Mouse (Mus musculus) bone marrow, adult 2 months (tissue): Measurements from ENCODE around the gene Dusp1. TPM values are rescaled to one million over a fixed set of nuclear protein-coding genes. Genes with fewer than 3 reads are reported as not detected.

Experiments used
- H3K27ac ChIP-seq: fragments of 200-500 bp; 2 replicates; pipeline ENCODE4 v1.5.1; 2012; ENCODE audit warnings: low read depth, mild to moderate bottlenecking, control low read depth, inconsistent platforms, low read length; ENCODE audit not compliant: control insufficient read depth, poor library complexity, insufficient read depth
- H3K4me1 ChIP-seq: fragments of 200-500 bp; 2 replicates; pipeline ENCODE4 v1.6.1; 2011; ENCODE audit warnings: low read length; ENCODE audit not compliant: control insufficient read depth, insufficient read depth
- H3K4me3 ChIP-seq: fragments of 200-500 bp; replicated peaks from 2 replicates; pipeline ENCODE3; 2011; ENCODE audit warnings: mild to moderate bottlenecking, low read depth, low read length, control low read depth; ENCODE audit not compliant: control insufficient read depth
- CTCF ChIP-seq: fragments of 200-500 bp; IDR thresholded peaks from 2 replicates; pipeline ENCODE4 v1.5.1; 2011; ENCODE audit warnings: low read length, control low read depth; ENCODE audit not compliant: control insufficient read depth, insufficient read depth
- POLR2A ChIP-seq: fragments of 200-500 bp; IDR thresholded peaks from 2 replicates; pipeline ENCODE4 v1.6.1; 2011; ENCODE audit warnings: low read depth, mild to moderate bottlenecking, control low read depth, low read length, borderline replicate concordance; ENCODE audit not compliant: control insufficient read depth
- WGBS: fragments of 180-500 bp; shearing (Covaris S2); methylation state at CpG from one replicate; pipeline ENCODE4 v1.1.7; 2018; 5-methylcytosine and 5-hydroxymethylcytosine counted together
- polyA plus RNA-seq: library from polyadenylated mRNA; stranded (reverse); fragments of >200 nt; gene quantifications from 2 replicates; pipeline ENCODE4 v1.2.4, GENCODE M21; 2011; ENCODE audit warnings: low replicate concordance; ENCODE audit not compliant: missing spikeins, insufficient read depth, insufficient read length

Gene Dusp1
- polyA plus RNA-seq, 1 experiment: 37.7 TPM

DNA sequence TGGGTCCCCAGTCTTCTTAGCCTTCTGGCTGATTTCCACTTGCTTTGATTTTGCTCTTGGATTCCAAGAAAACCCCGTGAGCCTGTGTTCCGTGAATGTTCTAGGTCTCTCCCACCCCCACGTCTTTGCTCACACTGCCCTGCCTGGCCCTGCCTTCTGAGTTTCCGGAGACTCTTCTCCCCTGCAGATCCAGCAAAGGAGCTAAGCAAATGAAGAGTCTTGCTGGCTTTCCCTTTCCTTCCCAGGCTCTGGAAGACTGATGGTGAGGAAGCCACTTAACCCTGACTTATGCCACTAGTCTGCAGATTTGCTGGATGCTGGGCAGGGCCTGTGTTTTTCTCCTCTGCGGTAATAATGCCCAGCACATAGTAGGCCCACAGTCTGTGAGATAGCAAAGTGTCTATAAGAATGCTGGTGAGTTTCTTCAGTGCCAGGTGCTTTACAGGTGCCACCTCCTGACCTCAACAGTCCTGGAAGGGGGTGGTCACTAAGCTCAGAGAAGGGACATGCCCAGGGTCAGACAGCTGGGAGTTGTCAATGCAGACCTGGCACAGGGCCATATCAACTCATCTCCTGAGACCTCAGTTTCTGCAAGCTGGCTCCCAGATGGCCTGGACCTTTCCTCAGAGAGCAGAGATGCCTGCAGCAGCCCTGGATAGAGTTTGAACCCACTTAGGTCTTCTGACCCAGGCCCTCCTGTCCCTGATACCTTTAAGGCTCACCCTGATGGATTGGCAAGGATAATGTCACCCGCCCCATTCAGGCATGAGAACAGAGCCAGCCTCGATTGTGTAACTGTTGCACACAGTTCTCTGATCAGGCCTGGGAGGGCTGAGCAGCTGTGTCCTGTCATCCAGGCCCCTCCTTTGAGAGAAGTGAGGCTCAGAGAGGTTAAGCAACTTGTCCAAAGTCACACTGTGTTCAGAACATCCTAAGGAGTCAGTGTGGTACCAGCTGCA lies 49.8 kb downstream of the Dusp1 start:
- TF ChIP-seq CTCF: no peak
- TF ChIP-seq POLR2A: no peak
- WGBS: 66% methylated on average over 7 of the region's 7 CpGs
- H3K4me1 ChIP-seq: peaks cover 29% of the 10 kb centered on the region
- H3K4me3 ChIP-seq: no peak overlapping the region
- peak overlapping the region; percentile 77 for H3K27ac ChIP-seq

DNA sequence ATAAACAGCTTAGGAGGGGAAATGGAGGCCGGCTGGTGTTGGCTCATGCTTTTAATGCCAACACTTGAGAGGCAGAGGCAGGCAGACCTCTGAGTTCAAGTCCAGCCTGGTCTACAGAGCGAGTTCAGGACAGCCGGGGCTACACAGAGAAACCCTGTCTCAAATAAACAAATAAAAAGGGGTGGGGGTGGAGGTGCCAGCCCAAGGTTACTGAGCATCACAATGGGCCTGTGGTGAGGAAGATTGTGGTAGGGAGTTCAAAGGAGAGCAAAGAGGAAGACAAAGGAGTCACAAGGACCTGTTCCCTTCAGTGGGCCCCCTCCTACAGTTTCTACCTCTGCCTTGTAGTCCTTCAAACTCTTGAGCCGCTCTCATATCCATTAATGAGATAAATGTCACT lies 50.7 kb downstream of the Dusp1 start:
- Histone ChIP-seq H3K27ac (no peak overlapping the region; the same call in 1 of the 2 replicates), H3K4me1 (peaks cover 31% of the 10 kb centered on the region), H3K4me3 (no peak overlapping the region)
- TF ChIP-seq CTCF: no peak
- no peak for TF ChIP-seq POLR2A
- WGBS: 85% methylated on average over 4 of the region's 4 CpGs

DNA sequence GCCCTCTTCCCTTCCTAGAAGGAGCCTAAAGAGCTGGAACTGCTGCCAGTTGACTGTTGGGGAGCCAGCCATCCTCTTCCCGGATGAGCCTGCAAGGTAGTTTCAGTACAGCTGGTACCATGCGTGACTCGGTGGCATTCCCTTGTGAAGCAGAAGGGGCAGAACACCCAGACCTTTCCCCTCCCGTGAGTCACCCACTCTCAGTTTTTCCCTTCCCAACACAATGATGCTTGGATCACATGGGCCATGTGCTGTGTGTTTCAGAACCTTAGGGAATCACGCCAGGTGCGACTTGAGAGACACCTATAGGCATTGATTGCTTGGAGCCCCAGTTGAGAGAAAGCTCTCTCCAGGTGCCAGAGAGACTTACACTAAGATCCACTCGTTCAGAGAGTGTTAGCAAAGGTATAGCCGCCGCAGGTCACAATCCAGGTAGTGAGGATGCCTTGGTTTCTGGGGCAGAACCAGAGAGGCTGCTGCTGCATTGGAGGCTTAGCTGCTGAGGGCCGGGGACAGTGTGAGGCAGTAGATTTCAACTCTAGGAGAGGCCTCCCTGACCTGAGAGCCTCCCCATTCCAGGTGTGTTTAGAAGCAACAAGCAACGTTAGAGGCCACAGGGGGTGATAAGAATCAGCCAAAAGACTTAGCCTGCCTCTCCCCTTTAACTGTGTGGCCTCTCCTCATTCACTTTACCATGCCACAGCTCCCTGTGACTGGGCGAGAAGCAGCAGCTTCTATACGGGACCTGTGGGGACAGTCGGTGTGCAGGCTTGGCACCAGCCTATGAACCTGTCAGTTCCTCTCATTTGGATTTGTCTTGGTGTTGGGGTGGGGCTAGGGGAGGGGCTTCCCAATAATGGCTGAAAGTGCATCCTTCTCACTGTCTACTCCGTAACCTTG lies 51.5 kb downstream of the Dusp1 start:
- Histone ChIP-seq H3K4me1 (peaks cover 29% of the 10 kb centered on the region), H3K27ac (peak overlapping the region; percentile 67), H3K4me3 (no peak overlapping the region)
- 84% methylated on average over 15 of the region's 15 CpGs for WGBS
- TF ChIP-seq POLR2A (no peak), CTCF (no peak)

DNA sequence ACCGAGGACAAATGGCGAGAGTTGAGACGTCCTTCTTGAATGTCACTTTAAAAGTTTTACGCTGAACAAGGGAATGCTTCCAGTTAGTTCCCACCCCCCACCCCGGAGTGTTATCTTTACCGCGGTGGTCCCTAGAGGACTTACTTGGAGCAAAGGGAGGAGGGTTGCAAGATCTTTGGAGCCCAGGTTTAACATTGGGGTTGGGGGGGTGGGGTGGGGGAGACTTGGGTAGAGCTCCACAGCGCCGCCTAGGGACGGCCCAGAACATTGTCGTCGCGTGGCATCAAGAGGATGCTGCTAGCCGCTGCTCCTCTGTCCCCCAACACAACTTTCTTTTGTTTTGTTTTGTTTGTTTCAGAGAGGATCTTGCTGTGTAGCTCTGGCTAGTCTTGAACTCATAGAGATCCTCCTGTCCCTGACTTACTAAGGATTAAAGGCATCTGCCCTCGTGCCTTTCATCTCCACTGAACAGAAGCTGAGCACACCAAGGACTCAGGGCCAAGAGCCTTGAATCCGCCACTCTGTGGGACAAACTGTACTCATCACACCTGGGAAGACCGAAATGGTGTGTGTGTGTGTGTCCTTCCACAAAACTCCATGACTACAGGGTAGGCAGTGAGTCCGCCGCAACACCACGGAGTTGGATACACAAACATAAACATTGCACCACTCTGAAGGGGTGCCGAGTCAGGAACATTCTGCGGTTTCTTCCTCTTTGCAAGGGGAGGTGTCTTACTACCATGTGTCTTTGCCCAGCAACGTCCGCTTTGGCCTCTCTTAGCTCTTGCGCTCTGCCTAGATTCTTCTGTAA lies 52.8 kb downstream of the Dusp1 start:
- WGBS: 16% methylated on average over 25 of the region's 25 CpGs
- Histone ChIP-seq H3K4me1 (peaks cover 22% of the 10 kb centered on the region), H3K4me3 (peak overlapping the region; percentile 81), H3K27ac (peak overlapping the region; percentile 100)
- TF ChIP-seq POLR2A (peak; percentile 34; the same call in 1 of the 2 replicates), CTCF (peak; percentile 73)

DNA sequence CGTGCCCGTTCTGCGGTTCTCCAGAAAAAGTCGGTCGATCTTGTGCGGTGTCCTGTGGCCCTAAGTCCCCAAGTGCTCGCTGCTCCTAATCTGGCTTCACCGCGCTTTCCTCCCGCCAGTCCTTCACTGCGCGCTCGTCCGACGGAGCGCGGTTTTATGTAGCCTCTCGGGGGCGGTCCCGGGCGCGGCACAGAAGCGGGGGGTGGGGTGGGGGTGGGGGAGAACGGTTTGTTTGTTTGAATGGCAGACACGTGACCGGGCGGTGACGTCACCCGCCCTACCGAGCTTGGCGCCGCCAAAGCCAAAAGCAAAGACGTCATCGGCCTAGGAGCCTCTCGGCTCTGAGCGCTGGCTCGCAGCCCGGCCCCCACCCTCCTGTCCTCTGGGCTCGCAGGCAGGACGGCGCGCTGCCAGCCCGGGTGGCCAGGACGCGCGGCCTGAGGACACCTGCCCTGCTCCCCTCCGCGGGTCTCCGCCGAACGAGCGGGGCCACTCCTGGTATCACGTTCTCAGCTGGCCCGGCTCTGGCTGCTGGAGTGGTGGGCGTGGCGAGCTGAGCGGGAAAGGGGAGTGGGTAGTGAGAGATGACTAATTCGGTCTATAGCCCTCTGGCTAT lies 53.5 kb downstream of the Dusp1 start:
- H3K4me3 ChIP-seq: peak overlapping the region; percentile 94
- H3K4me1 ChIP-seq: peaks cover 18% of the 10 kb centered on the region
- under 1% methylated on average over 58 of the region's 58 CpGs for WGBS
- peak; percentile 99 for TF ChIP-seq POLR2A
- no peak for TF ChIP-seq CTCF
- H3K27ac ChIP-seq: peak overlapping the region; percentile 100

DNA sequence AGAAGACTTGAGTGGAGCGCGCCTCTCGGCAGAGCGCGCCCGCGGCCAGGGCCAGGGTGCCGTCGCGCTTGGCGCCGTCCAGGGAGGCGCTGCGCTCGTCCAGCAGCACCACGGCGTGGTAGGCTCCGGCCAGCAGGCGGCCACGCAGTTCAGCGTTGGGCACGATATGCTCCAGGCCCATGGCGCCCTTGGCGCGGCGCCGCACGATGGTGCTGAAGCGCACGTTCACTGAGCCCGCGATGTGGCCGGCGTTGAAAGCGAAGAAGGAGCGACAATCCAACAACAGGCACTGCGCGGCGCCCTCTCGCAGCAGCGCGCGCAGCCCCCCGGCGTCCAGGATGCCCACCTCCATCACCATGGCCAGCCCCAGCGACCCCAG lies 54.0 kb downstream of the Dusp1 start:
- Histone ChIP-seq H3K27ac (peak overlapping the region; percentile 100), H3K4me3 (peak overlapping the region; percentile 94), H3K4me1 (peaks cover 14% of the 10 kb centered on the region)
- WGBS: under 1% methylated on average over 46 of the region's 46 CpGs
- peak; percentile 92 for TF ChIP-seq CTCF
- no peak for TF ChIP-seq POLR2A

DNA sequence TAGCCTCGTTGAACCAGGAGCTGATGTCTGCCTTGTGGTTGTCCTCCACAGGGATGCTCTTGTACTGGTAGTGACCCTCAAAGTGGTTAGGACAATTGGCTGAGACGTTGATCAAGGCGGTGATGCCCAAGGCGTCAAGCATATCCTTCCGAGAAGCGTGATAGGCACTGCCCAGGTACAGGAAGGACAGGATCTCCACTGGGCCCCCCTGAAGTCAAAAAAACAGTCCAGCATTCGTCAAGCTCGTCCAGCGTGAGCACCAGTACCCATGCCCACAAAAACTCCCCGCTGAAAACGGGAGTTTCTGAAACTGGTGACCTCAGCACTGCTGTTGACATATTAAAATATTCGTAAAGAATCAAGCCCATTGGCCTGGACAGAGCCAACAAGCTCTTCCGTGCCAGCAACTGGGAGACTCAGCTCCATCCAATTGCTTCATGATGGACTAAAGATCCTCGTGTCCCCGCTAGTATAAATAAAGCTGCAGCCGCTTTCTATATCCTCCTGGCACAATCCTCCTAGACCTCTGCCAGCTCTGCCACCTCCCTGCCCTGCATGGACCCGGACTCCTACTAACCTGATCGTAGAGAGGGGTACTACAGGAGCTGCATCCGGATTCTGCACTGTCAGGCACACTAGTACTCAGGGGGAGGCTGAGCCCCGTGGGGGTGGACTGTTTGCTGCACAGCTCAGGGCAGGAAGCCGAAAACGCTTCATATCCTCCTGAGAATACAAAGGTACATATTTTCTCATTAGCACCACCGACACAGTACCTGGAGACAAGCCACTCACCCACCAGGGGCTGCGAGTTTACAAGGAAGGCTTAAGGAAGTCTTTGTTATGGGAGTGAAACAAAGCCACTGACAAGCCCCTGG lies 54.7 kb downstream of the Dusp1 start:
- TF ChIP-seq POLR2A: no peak
- WGBS: 18% methylated on average over 24 of the region's 24 CpGs
- Histone ChIP-seq H3K27ac (peak overlapping the region; percentile 100), H3K4me1 (peaks cover 10% of the 10 kb centered on the region), H3K4me3 (peak overlapping the region; percentile 94)
